Mouse (Mus musculus) adrenal gland, postnatal 0 days (tissue): ENCODE results near the gene Htatip2. TPM values are rescaled to one million over a fixed set of nuclear protein-coding genes. Genes with fewer than 3 reads are reported as not detected.

Experiments used
- polyA plus RNA-seq: library from polyadenylated mRNA; unstranded; fragments of >200 nt; fragmentation: Nextera tagmentation; extraction: Ambion mirVana; gene quantifications from 2 replicates; pipeline ENCODE4 v1.2.1, GENCODE M21; 2015

Gene Htatip2
- 51.8 and 106 TPM in 2 replicates for polyA plus RNA-seq

DNA sequence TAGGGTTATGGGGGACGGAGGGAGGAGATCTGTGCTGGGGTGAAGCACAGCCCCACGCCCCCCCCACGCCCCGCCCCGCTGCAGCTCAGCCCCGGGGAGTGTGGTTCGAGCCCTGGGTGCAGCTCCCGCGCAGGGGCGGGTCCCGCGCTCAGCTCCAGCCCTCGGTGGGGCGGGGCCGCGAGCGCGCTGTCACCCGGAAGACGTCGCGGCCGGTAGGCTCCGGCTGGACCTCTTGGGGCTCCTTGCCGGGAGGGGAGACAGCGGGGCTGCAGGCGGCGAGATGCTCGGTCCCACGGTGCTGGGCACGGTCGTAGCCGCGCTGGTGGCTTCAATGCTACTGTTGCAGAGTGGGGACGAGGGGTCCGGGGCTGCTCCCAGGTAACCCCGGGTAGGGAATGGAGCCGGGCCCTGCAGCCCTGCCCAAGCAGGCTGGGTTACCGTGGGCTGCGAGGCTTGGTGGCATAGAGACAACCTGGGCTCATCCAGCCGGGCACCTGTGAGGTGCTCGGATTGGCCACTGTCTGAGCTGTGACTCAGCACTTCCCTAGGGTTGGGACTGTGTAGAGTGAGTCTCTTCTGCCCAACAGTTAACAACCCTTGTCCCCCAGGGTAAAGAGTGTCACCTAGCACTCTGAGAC lies at the start of gene Htatip2:
TSS of gene Htatip2 (plus strand) at position 182 of the 638 bp plus-strand sequence.

GRCm38 (mm10) chr7:49778114-49778901 lies 19.4 kb downstream of the Htatip2 start, which contains the start of gene Prmt3:
Gene Prmt3 (plus strand): TSS chr7:49778346.

Other genes starting within 250 kb of the Htatip2 start
- 0.06 TPM in 1 of 2 replicates, not detected in the other for gene Dbx1, start 122.3 kb upstream of the Htatip2 start, polyA plus RNA-seq
- gene Prmt3, start 19.2 kb downstream of the Htatip2 start, polyA plus RNA-seq: 23.1 and 36.6 TPM in 2 replicates
- 0.08 and 0.23 TPM in 2 replicates for gene Slc6a5, start 151.0 kb downstream of the Htatip2 start, polyA plus RNA-seq
- gene Nell1, start 215.7 kb downstream of the Htatip2 start, polyA plus RNA-seq: 1.2 and 1.7 TPM in 2 replicates